Mouse (Mus musculus): ENCODE measurements at regions not wholly inside any gene's neighbourhood (a gene's known extent, or its start where the extent isn't known, plus 50 kb on each side); places are given as distances from the start of the nearest gene placed in this dataset.

- no peak for DNase-seq
These were observed 56.0 kb downstream of the Pttg1 start for GRCm38 (mm10) chr11:43370025-43370424.

GRCm38 (mm10) chr11:43368346-43368745, 57.7 kb downstream of the Pttg1 start:
- no peak for DNase-seq

GRCm38 (mm10) chr11:43361858-43362257, 64.2 kb downstream of the Pttg1 start:
- no peak for DNase-seq

- DNase-seq: no peak
These were observed 67.4 kb downstream of the Pttg1 start for GRCm38 (mm10) chr11:43358390-43359291.

- no peak for DNase-seq
These were observed 72.4 kb downstream of the Pttg1 start for GRCm38 (mm10) chr11:43353602-43354001.

- no peak for DNase-seq
These were observed 73.0 kb downstream of the Pttg1 start for GRCm38 (mm10) chr11:43353030-43353429.

GRCm38 (mm10) chr11:43351818-43352217, 74.2 kb downstream of the Pttg1 start:
- DNase-seq: no peak

- DNase-seq: no peak
These were observed 74.7 kb downstream of the Pttg1 start for GRCm38 (mm10) chr11:43351348-43351747.

- no peak for DNase-seq
These were observed 75.8 kb downstream of the Pttg1 start for GRCm38 (mm10) chr11:43350242-43350641.

- DNase-seq: no peak
These were observed 76.5 kb downstream of the Pttg1 start for GRCm38 (mm10) chr11:43349564-43349963.

- peak; percentile 47 to 85 for DNase-seq
These were observed 77.5 kb downstream of the Pttg1 start for GRCm38 (mm10) chr11:43348571-43348970.

- DNase-seq: no peak
These were observed 79.6 kb downstream of the Pttg1 start for GRCm38 (mm10) chr11:43346489-43346888.

GRCm38 (mm10) chr11:43344767-43345561, 81.1 kb downstream of the Pttg1 start:
- DNase-seq: no peak

- DNase-seq: no peak
These were observed 82.5 kb downstream of the Pttg1 start for GRCm38 (mm10) chr11:43343574-43343973.

GRCm38 (mm10) chr11:43338377-43338993, 87.6 kb downstream of the Pttg1 start:
- DNase-seq: no peak

- no peak for DNase-seq
These were observed 90.3 kb downstream of the Pttg1 start for GRCm38 (mm10) chr11:43335668-43336265.

- no peak for DNase-seq
These were observed 92.5 kb downstream of the Pttg1 start for GRCm38 (mm10) chr11:43333547-43333946.

- DNase-seq: no peak
These were observed 112.1 kb downstream of the Pttg1 start for GRCm38 (mm10) chr11:43313996-43314395.

Measured in kidney, adult 8-10 months (tissue).